In the genomic region with DNA sequence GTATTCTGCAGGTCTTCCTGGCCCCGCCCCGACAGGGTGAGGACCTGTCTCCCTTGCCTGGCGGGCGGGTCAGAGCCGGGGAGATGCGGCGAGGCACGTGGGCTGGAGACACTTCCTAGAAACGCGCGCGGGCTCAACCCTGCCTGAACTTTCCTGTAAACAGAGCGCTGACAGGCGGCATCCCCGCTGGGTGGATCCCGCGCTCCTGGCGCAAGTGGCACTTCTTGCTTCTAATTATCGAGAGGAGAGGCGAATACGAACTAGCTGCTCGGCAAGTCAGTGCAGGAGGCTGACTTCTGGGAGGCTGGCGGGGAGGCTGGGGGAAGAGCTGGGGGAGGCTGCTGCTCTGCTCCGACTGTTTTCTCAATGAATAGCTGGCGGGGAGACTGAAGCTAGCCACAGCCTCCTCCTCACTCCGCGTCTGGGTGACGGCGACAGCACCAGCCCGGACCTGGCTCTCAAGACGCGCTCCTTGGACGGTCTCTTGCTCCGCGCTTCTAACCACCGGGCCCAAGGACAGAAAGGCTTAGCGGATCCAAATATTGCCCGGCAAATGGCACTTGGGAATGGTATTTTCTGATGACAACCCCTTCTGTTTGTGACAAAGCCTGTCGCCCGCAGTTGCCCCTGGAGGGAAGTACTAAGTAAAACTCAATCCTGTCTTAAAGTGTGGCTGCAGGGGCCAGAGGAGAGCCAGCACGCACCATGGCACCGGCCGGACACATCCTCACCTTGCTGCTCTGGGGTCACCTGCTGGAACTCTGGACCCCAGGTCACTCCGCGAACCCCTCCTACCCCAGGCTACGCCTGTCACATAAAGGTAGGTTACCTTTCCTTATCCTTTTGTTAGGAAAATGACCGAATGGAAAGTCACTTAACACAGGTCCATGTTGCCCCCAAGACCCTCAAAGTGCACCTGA, we compare ENCODE assay signal across 9 mouse cellular contexts. TPM values are rescaled to one million over a fixed set of nuclear protein-coding genes. Genes with fewer than 3 reads are reported as not detected.
DNase-seq lines count a peak whose midpoint lies in the region; ATAC-seq and TF ChIP-seq lines count a peak whose summit lies in the region.
"Had no signal": no experiment of that assay in that cellular context is flagged by ENCODE, and none has a peak within 500 bp of the region (broad histone marks: within the 10 kb centered on the region; RNA-seq: fewer than 3 reads in every experiment).

TSS of gene Sema3e (plus strand) at position 72 of the 920 bp plus-strand sequence.

- H3K4me3 ChIP-seq in heart, embryonic 12.5 days = peak within 1 kb of the TSS; percentile 61
- peak within 1 kb of the TSS; percentile 51 for H3K4me3 ChIP-seq in kidney, embryonic 15.5 days (replicated peaks)
- peak within 1 kb of the TSS; percentile 53 for H3K4me3 ChIP-seq in limb, embryonic 14.5 days (replicated peaks; ENCODE audit: low read length)
- peak within 1 kb of the TSS; percentile 48 for H3K4me3 ChIP-seq in midbrain, embryonic 15.5 days
- H3K4me3 ChIP-seq in testis, adult 2 months (ENCODE audit: control insufficient read depth, low read depth, low read length) = peak within 1 kb of the TSS; percentile 47
- H3K4me3 ChIP-seq: erythroblast, embryonic 14.5 days had no signal

- peaks cover 5% of the 10 kb centered on the region; the same call in 1 of the 2 replicates for H3K27me3 ChIP-seq in heart, embryonic 12.5 days (replicated peaks)
- peaks cover 10% of the 10 kb centered on the region for H3K27me3 ChIP-seq in kidney, embryonic 15.5 days
- peaks cover 4% of the 10 kb centered on the region; the same call in 1 of the 2 replicates for H3K27me3 ChIP-seq in limb, embryonic 14.5 days (ENCODE audit: control insufficient read depth, insufficient read depth, low read length)
- 0 out of 2 replicates have a peak, but pooled peaks cover 2% of the 10 kb centered on the region for H3K27me3 ChIP-seq in midbrain, embryonic 15.5 days (replicated peaks)
- H3K27me3 ChIP-seq in testis, adult 2 months (ENCODE audit: control insufficient read depth, insufficient read depth, low read length) = no peaks in the 10 kb centered on the region; the same call in 1 of the 2 replicates

- H3K4me2 ChIP-seq in heart, embryonic 12.5 days = peak within 1 kb of the TSS; percentile 95
- H3K4me2 ChIP-seq in kidney, embryonic 15.5 days = peak within 1 kb of the TSS; percentile 88
- peak within 1 kb of the TSS; percentile 80 for H3K4me2 ChIP-seq in limb, embryonic 14.5 days (replicated peaks; ENCODE audit: low read depth, low read length, severe bottlenecking)
- H3K4me2 ChIP-seq in midbrain, embryonic 15.5 days = peak within 1 kb of the TSS; percentile 74

- ATAC-seq in heart, embryonic 12.5 days (ENCODE audit: insufficient number of reproducible peaks, low FRiP score) = peak; percentile 48; the same call in 1 of the 2 replicates
- ATAC-seq in kidney, embryonic 15.5 days (replicated peaks; ENCODE audit: low FRiP score) = peak; percentile 91
- peak; percentile 55; the same call in 1 of the 2 replicates for ATAC-seq in limb, embryonic 14.5 days (ENCODE audit: low FRiP score, low read depth)
- ATAC-seq in midbrain, embryonic 15.5 days (replicated peaks) = peak; percentile 91

- peak within 1 kb of the TSS; percentile 48 for H3K9ac ChIP-seq in heart, embryonic 12.5 days
- peak within 1 kb of the TSS; percentile 21; the same call in 1 of the 2 replicates for H3K9ac ChIP-seq in kidney, embryonic 15.5 days
- peak within 1 kb of the TSS; percentile 50 for H3K9ac ChIP-seq in limb, embryonic 14.5 days (ENCODE audit: low read depth, low read length, severe bottlenecking)
- peak within 1 kb of the TSS; percentile 41 for H3K9ac ChIP-seq in midbrain, embryonic 15.5 days

- under 1% methylated on average over 47 of the region's 47 CpGs for WGBS in heart, embryonic 12.5 days
- 1% methylated on average over 47 of the region's 47 CpGs for WGBS in kidney, embryonic 15.5 days
- 1% methylated on average over 39 of the region's 47 CpGs for WGBS in limb, embryonic 14.5 days
- WGBS in midbrain, embryonic 15.5 days = under 1% methylated on average over 47 of the region's 47 CpGs

- no peaks in the 10 kb centered on the region for H3K36me3 ChIP-seq in heart, embryonic 12.5 days
- no peaks in the 10 kb centered on the region for H3K36me3 ChIP-seq in kidney, embryonic 15.5 days
- no peaks in the 10 kb centered on the region for H3K36me3 ChIP-seq in limb, embryonic 14.5 days (ENCODE audit: control insufficient read depth, insufficient read depth, low read length)
- H3K36me3 ChIP-seq in midbrain, embryonic 15.5 days (replicated peaks) = no peaks in the 10 kb centered on the region
- no peaks in the 10 kb centered on the region for H3K36me3 ChIP-seq in testis, adult 2 months (ENCODE audit: control insufficient read depth, insufficient read depth, low read length)

- H3K27ac ChIP-seq in heart, embryonic 12.5 days (ENCODE audit: poor library complexity, severe bottlenecking) = no peak within 1 kb of the TSS
- H3K27ac ChIP-seq in kidney, embryonic 15.5 days = no peak within 1 kb of the TSS
- H3K27ac ChIP-seq in limb, embryonic 14.5 days (replicated peaks; ENCODE audit: low read depth, low read length) = no peak within 1 kb of the TSS
- H3K27ac ChIP-seq in midbrain, embryonic 15.5 days = no peak within 1 kb of the TSS
- H3K27ac ChIP-seq in testis, adult 2 months (ENCODE audit: control insufficient read depth, insufficient read depth, low read depth, low read length) = no peak within 1 kb of the TSS

- TF ChIP-seq POLR2A in limb, embryonic 14.5 days (IDR thresholded peaks at IDR 0.05; ENCODE audit: borderline replicate concordance, extremely low read depth, insufficient read depth, insufficient read length) = no peak
- TF ChIP-seq POLR2A in testis, adult 2 months (IDR thresholded peaks at IDR 0.05; ENCODE audit: control insufficient read depth, low read depth, low read length) = no peak

- peaks cover 6% of the 10 kb centered on the region; the same call in 1 of the 2 replicates for H3K4me1 ChIP-seq in heart, embryonic 12.5 days (replicated peaks)
- H3K4me1 ChIP-seq in kidney, embryonic 15.5 days = peaks cover 9% of the 10 kb centered on the region
- 0 out of 2 replicates have a peak, but pooled peaks cover 4% of the 10 kb centered on the region for H3K4me1 ChIP-seq in limb, embryonic 14.5 days (ENCODE audit: control insufficient read depth, insufficient read depth, low read length)
- peaks cover 8% of the 10 kb centered on the region for H3K4me1 ChIP-seq in midbrain, embryonic 15.5 days
- peaks cover 7% of the 10 kb centered on the region for H3K4me1 ChIP-seq in testis, adult 2 months (ENCODE audit: control insufficient read depth, insufficient read depth, low read length)

- peaks cover 4% of the 10 kb centered on the region; the same call in 1 of the 2 replicates for H3K9me3 ChIP-seq in heart, embryonic 12.5 days (replicated peaks)
- 0 out of 2 replicates have a peak, but pooled peaks cover 2% of the 10 kb centered on the region for H3K9me3 ChIP-seq in kidney, embryonic 15.5 days (replicated peaks)
- 0 out of 2 replicates have a peak, but pooled peaks cover 6% of the 10 kb centered on the region for H3K9me3 ChIP-seq in limb, embryonic 14.5 days (ENCODE audit: control insufficient read depth, low read length)
- H3K9me3 ChIP-seq in midbrain, embryonic 15.5 days = no peaks in the 10 kb centered on the region

- DNase-seq in adrenal gland, postnatal 25 days = peak; percentile 23
- DNase-seq in cerebellum, postnatal 36 days = peak; percentile 37 to 47
- peak; percentile 19 for DNase-seq in limb, embryonic 14.5 days (ENCODE audit: low spot score)
- no peak for DNase-seq in thymus, postnatal 0 days (ENCODE audit: low spot score)

- no peak for TF ChIP-seq CTCF in testis, adult 2 months (IDR thresholded peaks at IDR 0.05; ENCODE audit: control insufficient read depth, insufficient read depth, insufficient replicate concordance, low read depth, low read length)

RNA-seq across cellular contexts. Expression of gene Sema3e, which starts in this region (rescaled TPM):
- total RNA-seq in adrenal gland, postnatal 25 days (2021) = 0.21 and 0.48 TPM in 2 replicates
- polyA plus RNA-seq in heart, embryonic 12.5 days (2016; fragmentation: Nextera tagmentation; extraction: Ambion mirVana) = 0.72 and 1.2 TPM in 2 replicates
- polyA plus RNA-seq in kidney, embryonic 15.5 days (2015; fragmentation: Nextera tagmentation; extraction: Ambion mirVana) = 1.7 and 2.4 TPM in 2 replicates
- 3.1 and 3.2 TPM in 2 replicates for polyA plus RNA-seq in limb, embryonic 14.5 days (2012; rRNA removed)
- 6.4 and 7.6 TPM in 2 replicates for polyA plus RNA-seq in limb, embryonic 14.5 days (2014; fragmentation: Nextera tagmentation; extraction: Ambion mirVana)
- 3.7 and 4.3 TPM in 2 replicates for polyA plus RNA-seq in midbrain, embryonic 15.5 days (2015; fragmentation: Nextera tagmentation; extraction: Ambion mirVana)
- 0.35 and 0.47 TPM in 2 replicates for polyA plus RNA-seq in testis, adult 2 months (2012; rRNA removed)
- 0.09 and 0.20 TPM in 2 replicates for polyA plus RNA-seq in thymus, postnatal 0 days (2015; fragmentation: Nextera tagmentation; extraction: Ambion mirVana)
- polyA plus RNA-seq: erythroblast, embryonic 14.5 days had no signal

Comparison
In these comparisons a context has a peak if more than half of its experiments do, and no peak if none do; other contexts are left out.
1. Peak in DNase-seq in adrenal gland, postnatal 25 days; RNA of the gene not detected or under 1 TPM.